Mouse (Mus musculus): ENCODE results near the gene Prkn.

GRCm38 (mm10) chr17:11354348-11354747 is 514.2 kb downstream of the Prkn start:
- TF ChIP-seq POLR2A (IDR thresholded peaks at IDR 0.05; ENCODE audit: low read depth, low read length) (no peak), CTCF (IDR thresholded peaks at IDR 0.05; ENCODE audit: extremely low read depth, insufficient read length, insufficient replicate concordance, low read depth, low read length) (no peak)

All from small intestine, adult 2 months (tissue).